Mouse (Mus musculus) heart, embryonic 12.5 days (tissue): Measurements from ENCODE around the gene Tle3. TPM values are rescaled to one million over a fixed set of nuclear protein-coding genes. Genes with fewer than 3 reads are reported as not detected.

Source experiments
- ATAC-seq: fragments of 200-750 bp; cut with Nextera tagmentation; 2 replicates; pipeline ENCODE4 v1.8.0; 2017; ENCODE audit warnings: moderate TSS enrichment, moderate library complexity; ENCODE audit not compliant: insufficient number of reproducible peaks, low FRiP score
- H3K27ac ChIP-seq: fragments of 300-500 bp; sonication (generic); 2 replicates; pipeline ENCODE4 v1.5.1; 2016; ENCODE audit warnings: mild to moderate bottlenecking, moderate library complexity; ENCODE audit not compliant: poor library complexity, severe bottlenecking
- H3K27me3 ChIP-seq: fragments of 300-500 bp; sonication (generic); replicated peaks from 2 replicates; pipeline ENCODE4 v1.6.1; 2016; ENCODE audit warnings: mild to moderate bottlenecking, moderate library complexity
- H3K36me3 ChIP-seq: fragments of 300-500 bp; sonication (generic); 2 replicates; pipeline ENCODE4 v1.6.1; 2016; ENCODE audit warnings: mild to moderate bottlenecking, moderate library complexity
- H3K4me1 ChIP-seq: fragments of 300-500 bp; sonication (generic); replicated peaks from 2 replicates; pipeline ENCODE4 v1.6.1; 2016; ENCODE audit warnings: mild to moderate bottlenecking
- H3K4me2 ChIP-seq: fragments of 300-500 bp; sonication (generic); 2 replicates; pipeline ENCODE4 v1.6.1; 2016; ENCODE audit warnings: mild to moderate bottlenecking, moderate library complexity
- H3K4me3 ChIP-seq: fragments of 300-500 bp; sonication (generic); 2 replicates; pipeline ENCODE4 v1.5.1; 2016; ENCODE audit warnings: mild to moderate bottlenecking
- H3K9ac ChIP-seq: fragments of 300-500 bp; sonication (generic); 2 replicates; pipeline ENCODE4 v1.6.1; 2016; ENCODE audit warnings: mild to moderate bottlenecking, moderate library complexity
- H3K9me3 ChIP-seq: fragments of 300-500 bp; sonication (generic); replicated peaks from 2 replicates; pipeline ENCODE4 v1.6.1; 2016; ENCODE audit warnings: mild to moderate bottlenecking, moderate library complexity
- WGBS: fragments of 180-500 bp; shearing (Covaris S2); methylation state at CpG from one replicate; pipeline ENCODE4 v1.1.7; 2016; 5-methylcytosine and 5-hydroxymethylcytosine counted together
- polyA plus RNA-seq: library from polyadenylated mRNA; unstranded; fragments of >200 nt; fragmentation: Nextera tagmentation; extraction: Ambion mirVana; gene quantifications from 2 replicates; pipeline ENCODE4 v1.2.1, GENCODE M21; 2016

The Tle3 gene
- polyA plus RNA-seq, 1 experiment from 2014 or later: 12.7 TPM

GRCm38 (mm10) chr9:61336591-61337587 lies 35.3 kb upstream of the Tle3 start:
- Histone ChIP-seq H3K4me3 (no peak overlapping the region), H3K27ac (no peak overlapping the region), H3K27me3 (peaks cover 81% of the 10 kb centered on the region), H3K9ac (no peak overlapping the region), H3K4me2 (peak overlapping the region; percentile 32), H3K9me3 (no peaks in the 10 kb centered on the region), H3K36me3 (no peaks in the 10 kb centered on the region), H3K4me1 (peaks cover 41% of the 10 kb centered on the region)
- ATAC-seq: peak; percentile 88
- WGBS: 10% methylated on average over 17 of the region's 17 CpGs

GRCm38 (mm10) chr9:61337665-61338064 lies 34.5 kb upstream of the Tle3 start:
- Histone ChIP-seq H3K27me3 (peaks cover 81% of the 10 kb centered on the region), H3K4me3 (no peak overlapping the region), H3K4me1 (peaks cover 41% of the 10 kb centered on the region), H3K9ac (no peak overlapping the region), H3K27ac (no peak overlapping the region), H3K36me3 (no peaks in the 10 kb centered on the region), H3K4me2 (peak overlapping the region; percentile 11; the same call in 1 of the 2 replicates), H3K9me3 (no peaks in the 10 kb centered on the region)
- WGBS: 14% methylated on average over 9 of the region's 9 CpGs
- no peak for ATAC-seq

GRCm38 (mm10) chr9:61339311-61339710 lies 32.9 kb upstream of the Tle3 start:
- Histone ChIP-seq H3K27me3 (peaks cover 82% of the 10 kb centered on the region), H3K27ac (no peak overlapping the region), H3K4me1 (peaks cover 41% of the 10 kb centered on the region), H3K4me3 (no peak overlapping the region), H3K9me3 (no peaks in the 10 kb centered on the region), H3K9ac (no peak overlapping the region), H3K36me3 (no peaks in the 10 kb centered on the region), H3K4me2 (no peak overlapping the region)
- ATAC-seq: no peak
- WGBS: 19% methylated on average over 6 of the region's 6 CpGs

GRCm38 (mm10) chr9:61340333-61340732 lies 31.8 kb upstream of the Tle3 start:
- H3K4me1 ChIP-seq: peaks cover 41% of the 10 kb centered on the region
- no peak overlapping the region for H3K4me3 ChIP-seq
- 80% methylated on average over 2 of the region's 2 CpGs for WGBS
- H3K9me3 ChIP-seq: no peaks in the 10 kb centered on the region
- H3K4me2 ChIP-seq: no peak overlapping the region
- ATAC-seq: no peak
- no peak overlapping the region for H3K9ac ChIP-seq
- no peaks in the 10 kb centered on the region for H3K36me3 ChIP-seq
- no peak overlapping the region for H3K27ac ChIP-seq
- peaks cover 82% of the 10 kb centered on the region for H3K27me3 ChIP-seq

- WGBS: 77% methylated on average over 6 of the region's 6 CpGs
- H3K4me2 ChIP-seq: no peak overlapping the region
- H3K4me3 ChIP-seq: no peak overlapping the region
- ATAC-seq: no peak
- H3K9ac ChIP-seq: no peak overlapping the region
- H3K36me3 ChIP-seq: no peaks in the 10 kb centered on the region
- peaks cover 32% of the 10 kb centered on the region for H3K4me1 ChIP-seq
- peaks cover 93% of the 10 kb centered on the region for H3K27me3 ChIP-seq
- H3K27ac ChIP-seq: no peak overlapping the region
- H3K9me3 ChIP-seq: no peaks in the 10 kb centered on the region
Observed at GRCm38 (mm10) chr9:61342297-61342696, 29.9 kb upstream of the Tle3 start.

GRCm38 (mm10) chr9:61344684-61345083 lies 27.5 kb upstream of the Tle3 start:
- Histone ChIP-seq H3K9me3 (no peaks in the 10 kb centered on the region), H3K9ac (no peak overlapping the region), H3K27me3 (peaks cover 100% of the 10 kb centered on the region), H3K4me2 (no peak overlapping the region), H3K36me3 (no peaks in the 10 kb centered on the region), H3K4me3 (no peak overlapping the region), H3K4me1 (peaks cover 14% of the 10 kb centered on the region), H3K27ac (no peak overlapping the region)
- no peak for ATAC-seq
- 61% methylated on average over 6 of the region's 6 CpGs for WGBS

- H3K9ac ChIP-seq: no peak overlapping the region
- no peak overlapping the region for H3K4me3 ChIP-seq
- peaks cover 99% of the 10 kb centered on the region for H3K27me3 ChIP-seq
- no peaks in the 10 kb centered on the region for H3K9me3 ChIP-seq
- 21% methylated on average over 7 of the region's 7 CpGs for WGBS
- no peaks in the 10 kb centered on the region for H3K36me3 ChIP-seq
- H3K27ac ChIP-seq: no peak overlapping the region
- no peak for ATAC-seq
- H3K4me2 ChIP-seq: no peak overlapping the region
- H3K4me1 ChIP-seq: peaks cover 17% of the 10 kb centered on the region
Observed at GRCm38 (mm10) chr9:61347011-61347410, 25.2 kb upstream of the Tle3 start.

GRCm38 (mm10) chr9:61348036-61348435 lies 24.1 kb upstream of the Tle3 start:
- no peak for ATAC-seq
- WGBS: 81% methylated on average over 9 of the region's 9 CpGs
- no peak overlapping the region for H3K27ac ChIP-seq
- H3K36me3 ChIP-seq: no peaks in the 10 kb centered on the region
- no peak overlapping the region for H3K4me3 ChIP-seq
- peaks cover 99% of the 10 kb centered on the region for H3K27me3 ChIP-seq
- H3K4me1 ChIP-seq: peaks cover 17% of the 10 kb centered on the region
- H3K9me3 ChIP-seq: no peaks in the 10 kb centered on the region
- no peak overlapping the region for H3K4me2 ChIP-seq
- no peak overlapping the region for H3K9ac ChIP-seq

GRCm38 (mm10) chr9:61348616-61349015 lies 23.6 kb upstream of the Tle3 start:
- ATAC-seq: no peak
- 75% methylated on average over 6 of the region's 6 CpGs for WGBS

GRCm38 (mm10) chr9:61349697-61350096 lies 22.5 kb upstream of the Tle3 start:
- 0 out of 2 replicates have a peak, but pooled peaks have one; percentile 30 for ATAC-seq
- Histone ChIP-seq H3K9me3 (no peaks in the 10 kb centered on the region), H3K9ac (no peak overlapping the region), H3K27me3 (peaks cover 99% of the 10 kb centered on the region), H3K4me2 (no peak overlapping the region), H3K4me1 (peaks cover 17% of the 10 kb centered on the region), H3K4me3 (no peak overlapping the region), H3K27ac (no peak overlapping the region), H3K36me3 (no peaks in the 10 kb centered on the region)
- 70% methylated on average over 7 of the region's 7 CpGs for WGBS

More at GRCm38 (mm10) chr9:61348616-61349015, 23.6 kb upstream of the Tle3 start:
- Histone ChIP-seq H3K9me3 (no peaks in the 10 kb centered on the region), H3K9ac (no peak overlapping the region), H3K27me3 (peaks cover 99% of the 10 kb centered on the region), H3K36me3 (no peaks in the 10 kb centered on the region), H3K27ac (no peak overlapping the region), H3K4me3 (no peak overlapping the region), H3K4me2 (no peak overlapping the region), H3K4me1 (peaks cover 17% of the 10 kb centered on the region)

GRCm38 (mm10) chr9:61351164-61351563 lies 21.0 kb upstream of the Tle3 start:
- Histone ChIP-seq H3K27ac (no peak overlapping the region), H3K9me3 (0 out of 2 replicates have a peak, but pooled peaks cover 1% of the 10 kb centered on the region), H3K4me2 (no peak overlapping the region), H3K4me1 (peaks cover 17% of the 10 kb centered on the region), H3K27me3 (peaks cover 92% of the 10 kb centered on the region), H3K4me3 (no peak overlapping the region), H3K9ac (no peak overlapping the region), H3K36me3 (no peaks in the 10 kb centered on the region)
- peak; percentile 13; the same call in 1 of the 2 replicates for ATAC-seq
- 34% methylated on average over 4 of the region's 4 CpGs for WGBS
